Mouse (Mus musculus) layer of hippocampus, adult 2 months (tissue): Measurements from ENCODE around the gene Arhgap32. TPM values are rescaled to one million over a fixed set of nuclear protein-coding genes. Genes with fewer than 3 reads are reported as not detected.

ENCODE experiments used
- DNase-seq, 2 experiments: peaks; one replicate each; pipeline ENCODE4 v3.0.0; 2022; ENCODE audit warnings: low spot score in 2 of 2
- H3K27ac ChIP-seq: fragments of 200-600 bp; 2 replicates; pipeline ENCODE4 v1.8.1; 2022
- H3K4me3 ChIP-seq: fragments of 200-600 bp; 2 replicates; pipeline ENCODE4 v1.8.1; 2022; ENCODE audit warnings: mild to moderate bottlenecking
- CTCF ChIP-seq: fragments of 200-600 bp; conservative IDR thresholded peaks from 2 replicates; pipeline ENCODE4 v1.8.1; 2022; ENCODE audit warnings: antibody characterized with exemption, mild to moderate bottlenecking, moderate library complexity
- total RNA-seq, 2 experiments: library from RNA; stranded (reverse); gene quantifications; 2 replicates each; pipeline ENCODE4 v1.2.3; 2021

Gene Arhgap32
- total RNA-seq, 2 experiments from 2014 or later = 226 to 232 TPM

DNA sequence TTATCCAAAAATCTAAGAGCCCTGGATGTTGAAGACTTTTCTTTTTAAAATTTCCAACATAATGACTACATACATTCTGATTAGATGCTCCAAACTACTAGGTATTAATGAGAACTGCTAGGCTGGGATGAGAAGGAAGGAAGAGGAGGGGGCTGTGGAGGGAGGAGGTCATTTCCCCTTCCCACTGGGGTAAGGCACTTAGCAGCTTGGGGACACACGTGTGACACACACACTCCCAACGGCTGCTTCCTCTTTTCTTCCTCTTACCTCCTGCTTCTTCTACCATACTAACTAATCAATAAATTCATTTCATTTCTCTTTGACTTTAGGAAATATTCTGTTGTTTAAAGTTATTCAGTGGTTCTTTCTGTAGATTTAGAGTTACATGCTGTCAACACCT lies 65.2 kb downstream of the Arhgap32 start:
- no peak for TF ChIP-seq CTCF
- H3K27ac ChIP-seq = no peak overlapping the region

GRCm38 (mm10) chr9:32186489-32186888 lies 70.6 kb downstream of the Arhgap32 start:
- Histone ChIP-seq H3K4me3 (no peak overlapping the region), H3K27ac (no peak overlapping the region)
- no peak for DNase-seq
- peak; percentile 73 for TF ChIP-seq CTCF

More for the DNA sequence above, 65.2 kb downstream of the Arhgap32 start:
- DNase-seq = no peak
- no peak overlapping the region for H3K4me3 ChIP-seq

DNA sequence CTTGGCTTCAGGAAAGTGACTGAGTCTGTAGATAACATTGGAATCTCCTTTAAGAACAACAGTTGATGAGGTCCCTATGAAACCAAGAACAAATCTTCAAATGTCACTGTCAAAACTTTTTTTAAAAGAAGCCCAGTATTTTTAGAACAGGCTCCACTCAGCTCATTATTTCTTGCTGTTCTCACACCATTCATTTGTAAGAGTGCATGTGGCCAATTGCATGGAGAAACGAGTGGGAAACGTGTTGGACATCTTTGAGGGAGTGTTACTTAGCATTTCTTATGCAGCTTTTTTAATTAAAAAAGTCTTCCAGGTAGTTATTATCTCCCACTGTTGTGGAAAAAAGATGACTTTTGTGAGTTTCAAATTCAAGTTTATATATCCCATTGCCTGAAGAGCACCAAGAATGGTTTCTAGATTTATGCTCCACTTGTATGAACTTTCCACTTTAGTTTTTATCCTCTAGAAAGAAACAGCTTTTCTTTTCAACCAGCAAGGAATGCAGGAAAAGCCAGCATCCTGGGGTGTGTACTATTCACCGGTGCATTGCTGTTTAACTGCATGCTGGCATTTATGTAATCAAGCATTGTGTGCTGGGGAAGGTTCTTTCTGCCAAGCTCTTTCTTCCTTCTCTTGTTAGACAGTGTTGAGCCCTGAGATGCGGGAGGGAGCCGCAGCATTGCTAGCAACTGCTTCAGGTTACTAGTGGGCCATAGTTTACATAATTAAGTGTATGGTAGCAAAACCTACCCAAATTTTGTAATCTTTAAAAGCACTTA lies 76.5 kb downstream of the Arhgap32 start:
- no peak for TF ChIP-seq CTCF

DNA sequence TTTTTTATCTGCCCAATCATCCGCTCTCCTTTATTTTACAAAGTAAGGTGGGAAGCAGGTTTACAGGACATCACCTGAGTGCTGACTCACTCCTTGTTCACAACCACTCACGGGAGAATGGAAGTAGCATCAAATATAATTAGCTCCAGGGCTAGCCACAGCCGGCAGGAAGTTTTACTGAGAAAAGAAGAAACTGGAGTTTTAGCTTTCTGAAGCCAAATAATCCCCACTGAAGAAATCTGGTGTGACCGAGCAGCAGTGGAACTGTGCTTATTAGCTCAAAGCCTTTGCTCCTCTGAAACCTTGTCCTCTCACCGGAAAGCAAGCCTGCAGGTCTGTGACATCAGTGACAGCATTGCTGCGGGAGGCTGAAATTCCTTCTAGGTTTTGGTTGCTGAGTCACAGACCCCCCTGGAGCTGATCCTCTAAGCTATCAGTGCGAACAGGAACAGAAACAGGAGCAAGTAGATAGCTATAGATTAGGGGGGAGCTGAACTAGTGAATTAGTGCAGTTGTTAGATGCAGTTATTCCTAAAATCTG lies 88.6 kb downstream of the Arhgap32 start:
- no peak for TF ChIP-seq CTCF
- H3K27ac ChIP-seq = 0 out of 2 replicates have a peak overlapping the region, but pooled peaks have one; percentile 23
- no peak for DNase-seq

More for the DNA sequence above, 76.5 kb downstream of the Arhgap32 start:
- no peak for DNase-seq
- Histone ChIP-seq H3K4me3 (no peak overlapping the region), H3K27ac (no peak overlapping the region)

GRCm38 (mm10) chr9:32207133-32207532 lies 91.2 kb downstream of the Arhgap32 start:
- Histone ChIP-seq H3K4me3 (no peak overlapping the region), H3K27ac (peak overlapping the region; percentile 52; the same call in 1 of the 2 replicates)
- DNase-seq = no peak
- TF ChIP-seq CTCF = no peak

More for the DNA sequence above, 88.6 kb downstream of the Arhgap32 start:
- H3K4me3 ChIP-seq = no peak overlapping the region

DNA sequence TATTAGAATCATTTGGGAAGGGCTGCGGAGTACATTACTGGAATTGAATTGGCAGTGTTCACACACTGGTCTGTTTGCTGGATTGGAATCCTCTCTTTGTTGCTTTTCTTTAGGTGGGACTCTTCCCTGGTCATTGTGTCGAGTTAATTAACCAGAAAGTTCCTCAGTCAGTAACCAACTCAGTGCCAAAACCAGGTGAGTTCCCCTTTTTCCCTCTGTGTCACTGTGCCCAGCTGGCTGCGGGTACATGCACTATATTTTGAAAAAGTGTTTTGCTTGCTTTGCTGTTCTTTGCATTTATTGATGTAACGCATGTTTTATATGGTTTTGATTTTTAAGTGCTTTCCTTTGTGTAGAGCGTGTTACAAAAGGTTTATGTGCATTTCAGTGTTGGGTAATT lies 92.1 kb downstream of the Arhgap32 start:
- Histone ChIP-seq H3K27ac (peak overlapping the region; percentile 52; the same call in 1 of the 2 replicates), H3K4me3 (no peak overlapping the region)
- TF ChIP-seq CTCF = no peak
- no peak for DNase-seq

- Histone ChIP-seq H3K4me3 (no peak overlapping the region), H3K27ac (peak overlapping the region; percentile 55)
- no peak for TF ChIP-seq CTCF
- DNase-seq = no peak
Observed at GRCm38 (mm10) chr9:32216820-32217567, 101.1 kb downstream of the Arhgap32 start.

- no peak overlapping the region for H3K4me3 ChIP-seq
- DNase-seq = no peak
- no peak for TF ChIP-seq CTCF
- peak overlapping the region; percentile 8; the same call in 1 of the 2 replicates for H3K27ac ChIP-seq
Observed at GRCm38 (mm10) chr9:32219400-32219799, 103.5 kb downstream of the Arhgap32 start.

DNA sequence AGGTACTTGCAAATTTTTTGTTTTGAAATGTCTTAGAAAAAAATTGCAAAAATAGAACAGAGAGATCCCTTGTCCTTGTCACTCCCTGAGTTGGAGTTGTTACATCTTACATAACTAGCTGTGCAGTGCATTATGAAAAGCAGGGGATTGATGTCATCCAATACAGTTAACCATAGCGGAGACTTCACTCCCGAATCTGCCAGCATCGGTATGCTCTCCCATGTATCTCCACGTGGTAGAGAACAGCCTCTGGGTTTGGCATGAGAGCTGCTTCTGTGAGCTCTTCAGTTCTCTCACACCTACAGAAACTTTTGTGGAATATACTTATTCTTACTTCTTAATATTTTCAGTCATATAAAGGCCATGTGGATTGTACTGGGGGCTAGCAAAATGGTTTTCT lies 106.2 kb downstream of the Arhgap32 start:
- peak overlapping the region; percentile 43 for H3K27ac ChIP-seq
- no peak for TF ChIP-seq CTCF
- no peak for DNase-seq
- no peak overlapping the region for H3K4me3 ChIP-seq

- peak overlapping the region; percentile 71 for H3K27ac ChIP-seq
- no peak for TF ChIP-seq CTCF
- no peak overlapping the region; the same call in 1 of the 2 replicates for H3K4me3 ChIP-seq
- no peak for DNase-seq
Observed at GRCm38 (mm10) chr9:32223739-32224529, 108.0 kb downstream of the Arhgap32 start.

GRCm38 (mm10) chr9:32224937-32225336 lies 109.0 kb downstream of the Arhgap32 start:
- no peak for TF ChIP-seq CTCF
- DNase-seq = no peak
- peak overlapping the region; percentile 5 for H3K27ac ChIP-seq
- no peak overlapping the region for H3K4me3 ChIP-seq

DNA sequence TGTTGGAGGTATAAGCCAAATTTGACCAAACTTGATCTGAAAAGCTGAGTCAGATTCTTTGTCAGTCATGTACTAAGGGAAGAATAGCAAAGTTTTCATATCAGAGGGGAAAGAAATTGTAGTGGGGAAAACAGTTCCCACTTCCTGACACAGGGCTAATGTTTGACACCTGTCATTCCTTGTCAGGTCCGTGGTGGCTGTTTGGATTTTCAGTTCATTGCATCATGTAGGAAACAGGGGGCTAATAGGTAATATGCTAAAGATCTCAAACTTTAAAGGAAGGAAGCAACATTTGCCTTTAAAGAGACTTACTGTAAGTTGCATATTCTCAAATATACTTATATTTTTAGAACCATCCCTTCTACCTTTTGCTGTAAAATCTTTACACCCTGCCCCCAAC lies 109.6 kb downstream of the Arhgap32 start:
- peak overlapping the region; percentile 25 for H3K27ac ChIP-seq
- TF ChIP-seq CTCF = no peak
- no peak for DNase-seq
- no peak overlapping the region for H3K4me3 ChIP-seq

GRCm38 (mm10) chr9:32227034-32227433 lies 111.1 kb downstream of the Arhgap32 start:
- H3K4me3 ChIP-seq = no peak overlapping the region

More at GRCm38 (mm10) chr9:32227034-32227433, 111.1 kb downstream of the Arhgap32 start:
- no peak for TF ChIP-seq CTCF
- DNase-seq = no peak
- peak overlapping the region; percentile 62 for H3K27ac ChIP-seq
